Mouse (Mus musculus) erythroid progenitor cell, adult 5-6 weeks (primary cell): ENCODE results near the gene Card10. TPM values are rescaled to one million over a fixed set of nuclear protein-coding genes. Genes with fewer than 3 reads are reported as not detected.
"Not testable (repeated sequence)": the region's sequence is repeated elsewhere in the genome, so short reads cannot be mapped to it uniquely, and the experiment has no call there.

Experiments
- ATAC-seq: replicated peaks from 2 replicates; pipeline ENCODE4 v1.8.0; 2016; ENCODE audit warnings: moderate number of reproducible peaks, mild to moderate bottlenecking, moderate TSS enrichment, inconsistent platforms; ENCODE audit not compliant: poor library complexity, low FRiP score, severe bottlenecking
- total RNA-seq, 2 experiments: library from RNA; stranded (forward) in 1 of 2; stranded (reverse) in 1 of 2; fragments of 150-400 nt in 1 of 2; fragments of 186-747, 209-891 nt in 1 of 2; gene quantifications; 2 replicates each; pipeline versions ENCODE4 v1.2.3 to v1.2.4; 2015 to 2017; ENCODE audit warnings: low replicate concordance in 2 of 2

Gene Card10
- 0.42 and 0.72 TPM in 2 replicates for total RNA-seq (2015; ENCODE audit: low replicate concordance)
- not detected in 2 replicates for total RNA-seq (2017; ENCODE audit: low replicate concordance)

GRCm38 (mm10) chr15:78802776-78803391, at the start of gene Card10:
TSS of gene Card10 (minus strand) at chr15:78803042.
- ATAC-seq, result no peak

DNA sequence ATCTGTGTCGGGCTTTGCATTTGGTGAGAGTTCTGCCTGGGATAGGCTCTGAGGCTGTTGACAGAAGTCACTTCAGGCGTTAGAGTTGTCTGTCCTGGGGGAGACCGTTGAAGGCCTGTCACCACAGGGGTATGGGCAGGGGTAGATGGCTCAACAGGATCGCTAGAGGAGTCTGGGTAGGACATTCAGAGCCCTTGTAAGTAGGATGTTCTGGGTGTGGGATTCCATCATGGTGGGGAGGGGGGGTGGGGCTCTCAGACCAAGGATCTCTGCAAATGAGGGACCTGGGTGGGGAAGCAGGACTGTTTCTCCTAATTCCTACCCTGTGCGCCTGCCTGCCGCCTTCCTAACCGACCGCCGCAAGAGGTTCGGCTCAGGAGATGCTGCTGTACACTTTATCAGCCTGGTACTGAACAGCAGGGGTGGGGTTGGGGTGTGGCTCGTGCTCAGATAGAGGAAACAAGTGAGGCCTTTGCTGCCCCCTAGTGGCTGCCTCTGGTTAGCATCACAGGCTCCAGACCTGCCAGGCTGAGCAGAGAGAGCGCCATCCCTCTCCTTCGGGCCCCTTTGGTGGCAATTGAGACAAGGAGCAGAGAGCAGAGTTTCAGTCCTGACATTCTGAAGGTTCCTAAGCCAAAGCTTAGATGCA, 48.8 kb upstream of the Card10 start:
- ATAC-seq, result peak; percentile 88

DNA sequence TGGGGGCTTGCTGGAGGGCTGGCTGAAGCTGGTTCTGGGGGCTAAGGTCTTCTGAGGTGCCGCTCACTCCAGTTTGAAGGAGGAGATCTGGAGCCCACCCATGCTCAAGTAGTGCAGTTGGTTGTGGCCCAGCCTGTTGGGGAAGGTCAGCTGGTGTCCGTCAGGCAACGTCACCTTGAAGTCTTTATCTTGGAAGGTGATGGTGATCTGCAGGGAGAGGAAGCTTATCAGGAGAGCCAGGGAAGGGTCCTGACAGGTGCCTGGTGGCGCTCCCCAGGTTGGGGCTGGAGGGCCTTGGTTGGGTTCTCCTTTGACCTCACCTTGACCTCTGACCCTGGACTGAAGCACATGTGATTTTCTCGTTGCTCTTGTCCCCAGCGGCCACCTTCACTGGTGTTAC, 48.1 kb upstream of the Card10 start:
- ATAC-seq, result no peak

- ATAC-seq, result no peak
These were observed 47.4 kb upstream of the Card10 start for GRCm38 (mm10) chr15:78850059-78850824.

GRCm38 (mm10) chr15:78849485-78849884, 46.6 kb upstream of the Card10 start:
- no peak for ATAC-seq

- ATAC-seq, result peak; percentile 52; the same call in 1 of the 2 replicates
These were observed 45.6 kb upstream of the Card10 start for GRCm38 (mm10) chr15:78848467-78848866.

GRCm38 (mm10) chr15:78846805-78847204, 44.0 kb upstream of the Card10 start:
- ATAC-seq, result not testable (repeated sequence)

DNA sequence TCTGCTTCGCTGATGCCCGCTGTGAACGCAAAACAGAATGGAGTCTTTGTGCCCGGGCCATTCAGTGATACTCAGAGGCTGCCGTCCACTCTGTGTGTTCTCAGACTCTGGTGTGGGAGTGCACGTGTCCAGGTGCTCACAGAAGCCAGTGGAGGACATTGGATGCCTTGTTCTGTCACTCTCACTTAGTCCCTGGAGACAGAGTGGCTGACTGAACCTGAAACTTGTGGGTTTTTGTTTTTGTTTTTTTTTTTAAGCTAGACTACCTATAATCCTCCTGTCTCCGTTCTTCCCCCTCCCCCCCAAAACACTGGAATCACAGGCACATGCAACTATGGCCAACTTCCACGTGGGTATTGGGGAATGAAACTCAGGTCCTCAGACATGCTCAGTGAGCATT, 43.5 kb upstream of the Card10 start:
- ATAC-seq, result no peak

DNA sequence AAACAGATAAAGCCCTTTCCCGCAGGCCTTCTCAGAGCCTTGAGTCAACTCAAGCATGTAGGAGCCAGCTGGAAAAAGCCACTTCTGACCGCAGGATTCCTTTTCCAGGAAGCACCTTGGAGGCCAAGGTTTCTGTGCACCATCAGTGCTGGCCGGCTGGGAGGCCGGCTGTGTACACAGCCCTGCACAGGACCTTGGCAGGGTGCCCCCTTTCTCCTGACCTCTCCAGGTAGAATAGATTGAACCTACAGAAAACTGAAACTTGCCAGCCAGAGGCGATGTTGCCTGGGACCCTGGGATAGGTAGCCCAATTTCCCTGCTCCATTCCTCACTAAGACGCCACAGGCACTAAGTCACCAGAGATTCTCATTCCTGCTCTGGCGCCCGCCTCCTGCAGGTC, 43.0 kb upstream of the Card10 start:
- ATAC-seq, result no peak

GRCm38 (mm10) chr15:78845321-78845720, 42.5 kb upstream of the Card10 start:
- no peak for ATAC-seq

DNA sequence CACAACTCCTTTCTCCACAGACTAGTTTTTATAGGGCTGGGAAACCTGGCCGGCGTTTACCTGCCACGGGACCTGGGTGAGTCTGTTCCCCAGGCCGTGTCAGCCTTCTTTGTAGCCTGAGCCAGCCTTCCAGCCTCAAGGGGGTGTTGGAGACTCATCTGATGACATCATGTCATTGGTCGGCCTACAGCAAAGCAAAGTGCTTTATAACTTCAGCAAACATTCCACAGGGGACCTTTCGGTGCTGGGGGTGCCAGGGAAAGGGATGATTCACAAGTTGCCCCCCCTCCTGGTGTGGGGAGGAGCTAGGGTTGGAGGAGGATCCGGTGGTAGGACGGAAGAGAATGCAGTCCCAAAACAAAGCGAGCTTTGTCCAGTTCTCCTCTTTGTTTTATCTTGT, 41.9 kb upstream of the Card10 start:
- ATAC-seq, result no peak

- ATAC-seq, result no peak
These were observed 41.0 kb upstream of the Card10 start for GRCm38 (mm10) chr15:78843581-78844469.

- ATAC-seq, result no peak
These were observed 39.7 kb upstream of the Card10 start, which contains the start of gene Cdc42ep1 for GRCm38 (mm10) chr15:78842371-78843163. TSS of gene Cdc42ep1 (plus strand) at chr15:78842624.

GRCm38 (mm10) chr15:78841161-78841790, 38.4 kb upstream of the Card10 start:
- no peak for ATAC-seq

GRCm38 (mm10) chr15:78840751-78841150, 37.9 kb upstream of the Card10 start:
- no peak for ATAC-seq

DNA sequence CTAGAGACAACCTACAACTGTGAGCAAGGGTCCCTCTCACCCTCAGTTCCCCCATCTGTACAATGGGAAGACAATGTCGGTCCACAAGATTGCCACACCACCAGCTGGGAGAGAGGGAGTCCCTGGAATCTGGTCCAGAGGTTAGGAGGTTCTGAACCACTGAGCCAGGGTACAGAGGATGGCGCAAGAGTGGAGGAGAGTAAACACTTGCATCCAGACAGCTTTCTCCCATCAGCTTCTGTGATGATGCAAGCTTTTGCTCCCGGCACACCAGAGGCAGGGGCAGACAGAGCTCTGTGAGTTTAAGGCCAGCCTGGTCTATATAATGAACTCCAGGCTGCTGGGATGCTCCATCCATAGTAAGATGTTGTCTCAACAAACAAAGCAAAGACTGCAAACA, 37.4 kb upstream of the Card10 start:
- no peak for ATAC-seq

GRCm38 (mm10) chr15:78839744-78840143, 36.9 kb upstream of the Card10 start:
- no peak for ATAC-seq

DNA sequence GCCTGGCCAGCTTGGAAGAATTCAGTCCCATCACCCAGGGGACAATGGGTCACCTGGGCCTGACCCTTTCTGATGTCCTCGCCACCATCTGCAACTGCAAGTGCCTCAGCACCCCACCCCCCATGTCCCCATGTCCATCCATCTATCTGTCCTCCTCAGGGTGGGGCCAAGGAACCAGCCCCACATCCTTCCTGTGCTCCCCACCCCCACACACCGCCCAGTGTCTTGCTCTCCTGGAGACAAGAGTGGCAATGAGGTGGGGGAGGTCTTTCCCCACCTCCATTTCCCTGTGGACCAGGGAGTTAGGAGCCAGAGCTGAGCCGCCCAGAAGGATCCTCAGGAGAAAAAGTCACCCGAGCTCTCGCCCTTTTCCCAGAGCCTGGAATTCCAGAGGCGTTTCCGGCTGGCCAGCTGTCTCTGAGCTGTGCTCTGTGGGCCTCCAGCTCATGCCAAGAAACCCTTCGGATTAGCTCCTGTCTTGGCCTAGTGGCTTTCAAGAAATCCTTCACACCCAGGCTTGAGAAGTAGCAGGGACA, 33.3 kb upstream of the Card10 start:
- peak; percentile 37; the same call in 1 of the 2 replicates for ATAC-seq
